ENCODE assay signal across 12 mouse cellular contexts in genomic region chr11:39224696-39225095, GRCm38 (mm10).
"Had no signal": no experiment of that assay in that cellular context is flagged by ENCODE, and none has a peak within 500 bp of the region (broad histone marks: within the 10 kb centered on the region; RNA-seq: fewer than 3 reads in every experiment).

No protein-coding gene starts in this region.

- H3K9ac ChIP-seq: limb, embryonic 13.5 days; liver, embryonic 14.5 days; midbrain, embryonic 12.5 days had no signal

- H3K4me2 ChIP-seq: limb, embryonic 13.5 days; midbrain, embryonic 12.5 days had no signal

- H3K27me3 ChIP-seq: limb, embryonic 13.5 days; midbrain, embryonic 12.5 days had no signal

- H3K4me3 ChIP-seq: limb, embryonic 13.5 days; midbrain, embryonic 12.5 days had no signal

- H3K36me3 ChIP-seq: limb, embryonic 13.5 days; midbrain, embryonic 12.5 days had no signal

- H3K4me1 ChIP-seq: limb, embryonic 13.5 days; midbrain, embryonic 12.5 days had no signal

- H3K27ac ChIP-seq: limb, embryonic 13.5 days; liver, embryonic 14.5 days; midbrain, embryonic 12.5 days had no signal

- DNase-seq: kidney, adult 18-20 months; kidney, postnatal 25 days; layer of hippocampus, adult 9-11 months; layer of hippocampus, postnatal 36 days; lung, adult 18-20 months; right cerebral cortex, postnatal 4 days; spleen, adult 18-20 months; thymus, adult 18-20 months; thymus, postnatal 14 days had no signal

- H3K9me3 ChIP-seq: limb, embryonic 13.5 days; midbrain, embryonic 12.5 days had no signal
